Mouse (Mus musculus) cerebellum, postnatal 4 days (tissue): ENCODE measurements around the gene Espnl.
A peak's percentile ranks its signal among the peaks of the same experiment; 100 is the strongest.

ENCODE experiments used
- DNase-seq, 2 experiments: peaks; one replicate each; pipeline ENCODE4 v3.0.0; 2022; ENCODE audit warnings: low spot score in 2 of 2, mixed read lengths in 1 of 2

Espnl gene

DNA sequence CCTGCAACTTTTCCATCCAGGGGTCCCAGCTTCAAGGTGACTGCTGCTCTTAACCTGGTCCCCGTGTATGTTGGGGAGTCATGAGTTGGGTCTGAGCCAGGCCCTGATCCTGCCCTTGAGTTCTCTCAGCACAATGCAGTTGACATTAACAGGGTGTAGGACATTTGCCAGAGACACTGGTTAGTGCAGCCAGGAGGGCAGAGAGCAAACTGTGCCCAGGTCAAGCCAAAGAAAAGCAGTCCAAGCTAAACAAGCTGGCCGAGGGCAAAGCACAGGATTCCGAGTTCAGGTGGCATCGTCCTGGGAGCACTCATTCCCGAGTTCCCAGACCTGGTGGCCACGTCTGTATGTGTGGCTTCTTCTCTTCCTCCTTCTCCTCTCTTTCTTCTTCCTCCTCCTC is 4.2 kb upstream of the Espnl start:
- no peak for DNase-seq

DNA sequence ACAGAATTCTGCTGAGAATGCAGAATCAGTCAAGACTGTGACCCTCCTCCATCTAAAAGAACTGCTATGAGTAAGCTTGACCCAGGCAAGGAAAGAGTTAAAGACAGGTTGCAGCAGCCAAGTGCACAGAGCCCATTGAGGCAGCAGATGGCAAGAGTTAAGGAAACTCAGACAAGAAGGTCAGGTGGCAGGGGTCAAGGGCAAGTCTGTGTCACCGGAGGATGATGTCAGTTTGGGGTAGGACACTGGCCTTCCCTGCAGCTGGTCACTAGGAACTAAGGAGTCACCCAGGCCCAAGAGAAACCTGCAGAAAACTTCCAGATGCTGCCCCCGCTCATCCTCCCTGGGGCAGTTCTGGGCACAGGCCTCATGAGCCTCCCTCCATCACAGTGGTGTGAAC is 2.8 kb downstream of the Espnl start:
- DNase-seq = no peak

GRCm38 (mm10) chr1:91325488-91326042 is 3.7 kb downstream of the Espnl start:
- no peak for DNase-seq

GRCm38 (mm10) chr1:91332102-91332501 is 10.2 kb downstream of the Espnl start:
- DNase-seq = no peak

DNA sequence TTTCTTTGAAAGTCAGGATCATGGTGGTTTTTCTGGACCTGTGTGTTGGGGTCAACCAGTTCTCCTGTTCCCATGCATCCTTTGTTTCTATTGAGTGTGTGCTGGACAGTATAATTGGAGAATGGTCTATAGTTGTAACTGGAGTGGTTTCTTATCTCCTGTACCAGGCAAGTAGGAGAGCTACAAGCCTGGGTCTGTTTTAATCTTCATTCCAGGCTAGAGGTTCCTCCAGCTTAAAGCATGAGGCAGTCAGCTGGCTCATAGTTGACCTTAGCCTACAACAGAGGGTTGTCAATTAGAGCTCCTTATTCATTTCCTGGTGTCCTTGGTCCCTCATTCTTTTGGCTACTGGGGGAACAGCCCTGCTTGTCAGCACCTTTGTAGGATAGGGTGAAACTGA is 11.7 kb downstream of the Espnl start:
- DNase-seq = no peak

DNA sequence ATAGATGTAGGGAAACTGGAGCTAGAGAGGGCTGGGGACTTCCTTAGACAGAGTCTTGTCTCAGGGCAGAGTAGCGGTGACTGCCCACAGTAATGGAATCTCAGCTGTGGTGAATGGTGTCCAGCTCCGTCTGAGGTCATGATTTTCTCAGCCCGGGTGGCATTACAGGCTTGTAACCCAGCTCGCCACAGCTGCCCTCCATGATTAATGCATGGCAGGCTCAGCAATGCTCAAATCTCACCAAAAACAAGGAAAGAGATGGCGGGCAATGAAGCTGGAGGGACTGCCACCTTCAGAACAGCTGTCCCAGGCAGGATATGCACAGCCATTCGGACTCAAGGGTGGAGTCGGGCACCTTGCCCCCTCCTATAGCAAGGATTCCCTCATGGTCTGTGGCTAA is 15.5 kb downstream of the Espnl start:
- DNase-seq = no peak

DNA sequence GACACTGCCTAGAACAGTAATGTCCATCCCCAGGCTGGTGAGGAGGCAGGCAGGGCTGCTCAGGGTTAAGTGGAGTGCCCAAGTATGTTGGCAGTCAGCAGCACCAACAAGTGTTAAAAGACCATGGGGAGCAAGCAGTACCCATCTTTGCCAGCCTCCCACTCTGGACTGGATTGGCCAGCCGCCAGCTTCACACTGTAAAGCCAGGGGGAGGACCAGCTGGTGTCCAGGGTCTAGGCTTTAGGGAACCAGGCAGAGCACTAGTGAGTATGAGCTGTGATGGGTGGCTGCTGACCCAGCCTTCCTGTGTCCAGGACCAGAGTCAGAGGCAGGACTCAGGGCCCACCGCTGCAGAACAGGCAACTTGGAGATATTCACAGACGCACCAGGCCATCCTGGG is 22.1 kb downstream of the Espnl start:
- peak in 1 of 2 experiments; percentile 39 for DNase-seq

- DNase-seq = peak in 1 of 2 experiments; percentile 25
Observed at GRCm38 (mm10) chr1:91344921-91345685, 23.2 kb downstream of the Espnl start.

DNA sequence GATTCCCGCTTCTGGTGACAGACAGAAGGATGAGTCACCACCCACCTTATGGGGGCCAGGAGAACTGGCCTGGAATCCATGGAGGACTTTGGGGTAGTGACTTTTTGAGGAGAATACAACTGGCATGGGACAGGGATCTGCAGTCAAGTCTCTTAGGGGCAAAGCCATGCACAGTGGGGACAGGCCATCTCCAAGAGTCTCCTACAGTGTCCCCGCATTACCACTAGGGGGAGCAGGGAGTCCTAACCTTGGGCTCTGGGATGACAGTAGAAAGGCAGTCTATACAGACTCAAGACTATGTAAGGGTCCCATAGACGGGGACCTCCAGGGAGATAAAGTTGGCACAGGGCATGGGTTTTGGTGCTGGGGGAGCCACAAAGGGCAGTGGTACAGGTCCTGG is 25.0 kb downstream of the Espnl start:
- peak in 1 of 2 experiments; percentile 64 for DNase-seq

GRCm38 (mm10) chr1:91350841-91351240 is 29.0 kb downstream of the Espnl start, which contains the start of gene Klhl30:
Klhl30 (plus strand) TSS chr1:91351016.
- DNase-seq = no peak

DNA sequence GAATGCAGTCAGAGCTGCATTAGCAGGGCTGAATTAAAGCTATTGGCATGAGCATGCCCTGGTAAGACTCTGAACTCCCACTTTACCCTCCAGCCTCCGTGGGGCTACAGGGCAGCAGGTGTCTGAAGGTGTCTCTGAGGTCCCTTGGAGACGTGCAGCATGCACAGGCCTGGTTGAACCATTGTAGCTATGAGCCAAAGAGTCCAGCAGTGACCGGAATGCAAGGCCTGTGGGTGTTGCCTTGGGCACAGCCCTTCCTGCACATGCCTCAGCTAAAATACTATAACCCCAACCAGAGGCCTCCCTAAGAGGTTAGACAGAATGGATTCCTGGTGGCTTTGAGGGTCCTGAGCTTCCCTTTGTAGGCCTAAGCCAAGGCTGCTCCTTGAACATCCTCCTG is 29.4 kb downstream of the Espnl start:
- DNase-seq = no peak

DNA sequence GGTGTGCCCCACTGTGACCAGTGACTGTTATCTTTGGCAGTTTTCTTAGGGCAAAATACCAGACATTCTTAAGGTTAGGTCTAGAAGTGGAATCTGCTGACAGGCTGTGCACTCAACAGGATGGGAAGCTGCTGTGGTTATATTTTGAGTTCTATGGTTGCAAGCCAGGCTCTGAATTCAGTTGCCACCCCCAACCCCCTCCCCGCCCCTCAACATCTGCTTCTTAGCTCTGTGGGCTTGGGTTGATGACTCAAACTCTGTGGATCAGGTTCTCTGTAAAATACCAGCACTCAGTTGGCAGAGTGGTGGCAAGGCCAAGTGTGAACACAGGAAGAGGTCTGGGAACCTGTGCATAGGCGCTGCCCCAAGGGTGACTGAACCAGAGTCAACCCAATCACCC is 30.4 kb downstream of the Espnl start:
- no peak for DNase-seq

DNA sequence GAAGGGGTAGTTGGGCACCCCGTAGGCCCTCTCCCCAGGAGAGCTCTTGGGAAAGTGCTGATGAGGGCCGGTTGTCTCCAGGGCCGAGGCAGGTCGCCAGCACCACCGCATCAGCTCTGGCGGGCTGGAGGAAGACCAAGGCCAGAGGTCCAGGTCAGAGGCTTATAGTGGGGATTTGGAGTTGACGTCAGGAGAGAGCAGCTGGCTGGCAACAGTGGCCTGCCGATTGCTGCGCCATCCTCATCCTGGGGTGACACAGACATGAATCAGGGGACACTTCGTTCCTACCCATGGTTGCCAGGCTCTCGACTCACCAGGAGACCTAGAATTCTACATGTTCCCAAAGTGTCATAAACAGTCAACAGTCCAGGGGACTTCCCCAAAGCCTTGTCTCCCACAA is 34.2 kb downstream of the Espnl start:
- no peak for DNase-seq

GRCm38 (mm10) chr1:91362113-91362512 is 40.2 kb downstream of the Espnl start:
- DNase-seq = no peak

DNA sequence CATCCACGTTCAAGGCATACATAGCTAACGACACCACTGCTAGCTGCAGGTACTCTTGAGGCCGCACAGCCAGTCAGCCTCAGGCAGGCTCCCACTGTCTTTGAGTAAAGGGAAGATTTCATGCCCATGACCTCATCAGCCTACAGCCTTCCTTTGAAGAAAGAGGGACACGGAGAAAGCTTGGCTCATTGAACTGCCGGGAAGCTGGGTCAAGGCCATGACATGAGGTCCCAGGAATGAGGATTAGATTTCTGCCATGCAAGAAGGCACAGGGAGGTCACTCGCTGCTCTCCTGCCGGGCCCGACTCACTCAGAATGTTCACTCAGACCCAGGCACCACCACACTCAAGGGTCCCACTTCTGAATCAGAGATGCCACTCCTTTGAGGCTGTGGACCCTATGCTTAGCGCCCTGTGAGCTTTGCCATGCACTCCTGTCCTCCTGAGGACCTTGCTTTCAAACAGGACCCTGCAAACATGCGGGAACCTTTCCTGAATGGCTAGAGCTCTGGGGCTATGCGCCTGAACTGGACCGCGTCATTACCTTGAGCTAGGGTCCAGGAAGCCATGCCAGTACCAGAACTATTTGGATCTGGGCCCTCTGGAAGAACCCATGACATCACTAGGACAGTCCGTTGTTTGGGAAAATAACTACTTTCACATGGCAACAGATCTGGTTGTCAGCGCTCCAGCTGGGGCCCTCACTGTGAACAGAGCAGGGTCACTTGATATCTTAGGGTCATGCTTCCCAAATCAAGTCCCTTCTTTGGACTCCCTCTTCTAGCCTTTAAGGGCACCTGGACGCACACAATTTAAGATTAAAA is 43.2 kb downstream of the Espnl start:
- DNase-seq = no peak

GRCm38 (mm10) chr1:91365816-91366214 is 43.9 kb downstream of the Espnl start:
- no peak for DNase-seq

- DNase-seq = peak in 1 of 2 experiments; percentile 72
Observed at GRCm38 (mm10) chr1:91366215-91367108, 44.6 kb downstream of the Espnl start, which contains the start of gene Erfe. Erfe (plus strand) TSS chr1:91366430.

GRCm38 (mm10) chr1:91367295-91367694 is 45.4 kb downstream of the Espnl start:
- DNase-seq = no peak

DNA sequence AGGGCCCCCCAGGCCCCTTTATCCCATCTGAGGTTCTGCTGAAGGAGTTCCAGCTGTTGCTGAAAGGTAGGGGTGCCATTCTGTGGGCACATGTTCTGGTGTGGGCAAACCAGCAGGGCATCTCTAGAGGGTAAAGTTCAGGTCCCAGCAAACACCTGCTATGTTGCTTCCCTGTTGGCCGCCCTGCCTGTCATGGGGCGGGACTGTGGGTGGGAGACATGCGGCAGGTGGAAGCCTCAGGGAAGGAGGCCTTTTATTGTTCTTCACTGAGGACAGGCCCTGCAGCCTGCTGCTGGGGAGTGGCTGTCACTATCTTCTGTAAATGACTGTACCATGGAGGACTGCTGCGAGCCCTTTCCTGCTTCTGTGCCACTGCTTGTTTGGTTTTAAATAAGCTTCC is 47.5 kb downstream of the Espnl start:
- DNase-seq = no peak

DNA sequence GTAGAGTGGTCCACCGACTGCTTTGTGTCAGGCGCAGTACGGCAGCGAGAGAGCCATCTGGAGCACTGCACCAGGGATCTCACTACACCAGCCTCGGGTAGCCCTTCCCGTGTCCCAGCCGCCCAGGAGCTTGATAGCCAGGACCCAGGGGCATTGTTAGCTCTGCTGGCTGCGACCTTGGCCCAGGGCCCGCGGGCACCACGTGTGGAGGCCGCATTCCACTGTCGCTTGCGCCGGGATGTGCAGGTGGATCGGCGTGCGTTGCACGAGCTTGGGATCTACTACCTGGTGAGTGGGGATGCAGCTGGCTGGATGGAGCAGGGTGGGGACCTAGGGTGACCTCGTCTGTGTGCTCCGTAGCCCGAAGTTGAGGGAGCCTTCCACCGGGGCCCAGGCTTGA is 48.2 kb downstream of the Espnl start:
- no peak for DNase-seq

DNA sequence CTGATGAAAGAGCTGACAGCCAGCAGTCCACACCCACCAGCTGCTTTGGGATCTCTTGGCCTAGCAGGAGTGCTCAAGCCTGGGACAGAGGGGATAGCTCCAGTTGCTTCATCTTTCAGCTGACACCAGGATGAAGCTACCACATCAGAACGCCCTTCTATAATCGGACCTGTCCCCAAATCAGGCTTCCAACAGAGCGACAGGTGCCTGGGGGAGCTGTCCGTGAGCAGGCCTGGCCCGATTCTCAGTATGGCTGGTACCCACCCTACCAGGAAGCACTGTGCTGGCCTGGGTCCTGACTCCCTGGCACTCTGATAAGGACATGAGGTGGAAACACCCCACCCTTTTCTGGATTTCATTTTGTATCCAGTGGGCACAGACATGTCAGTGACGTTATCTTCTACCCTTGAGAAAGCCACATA is 51.5 kb downstream of the Espnl start:
- DNase-seq = no peak
